Mouse (Mus musculus): ENCODE results near the gene Dlst.

DNA sequence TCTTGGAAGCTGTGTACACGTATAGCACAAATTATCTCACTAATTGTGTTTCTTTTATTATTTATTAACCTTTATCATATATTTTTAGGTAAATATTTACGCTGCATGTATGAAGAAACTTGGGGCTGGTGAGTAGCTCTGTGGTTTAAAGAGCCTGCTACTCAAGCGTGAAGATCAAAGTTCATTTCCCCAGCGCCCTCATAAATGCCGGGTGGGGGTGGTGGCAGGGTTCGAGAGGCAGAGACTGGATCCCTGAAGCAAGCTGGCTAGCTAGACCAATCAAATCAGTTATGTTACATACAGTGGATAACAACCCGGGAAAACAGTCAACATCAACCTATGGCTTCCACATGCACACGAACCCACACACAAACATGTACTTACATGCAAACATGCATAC, 7.5 kb upstream of the Dlst start:
- TF ChIP-seq CTCF (IDR thresholded peaks at IDR 0.05; ENCODE audit: control insufficient read depth, insufficient read depth, insufficient replicate concordance, low read depth, low read length) (no peak), POLR2A (IDR thresholded peaks at IDR 0.05; ENCODE audit: control insufficient read depth, low read depth, low read length) (no peak)
